25 mouse cellular contexts compared by ENCODE assay signal in the genomic region with DNA sequence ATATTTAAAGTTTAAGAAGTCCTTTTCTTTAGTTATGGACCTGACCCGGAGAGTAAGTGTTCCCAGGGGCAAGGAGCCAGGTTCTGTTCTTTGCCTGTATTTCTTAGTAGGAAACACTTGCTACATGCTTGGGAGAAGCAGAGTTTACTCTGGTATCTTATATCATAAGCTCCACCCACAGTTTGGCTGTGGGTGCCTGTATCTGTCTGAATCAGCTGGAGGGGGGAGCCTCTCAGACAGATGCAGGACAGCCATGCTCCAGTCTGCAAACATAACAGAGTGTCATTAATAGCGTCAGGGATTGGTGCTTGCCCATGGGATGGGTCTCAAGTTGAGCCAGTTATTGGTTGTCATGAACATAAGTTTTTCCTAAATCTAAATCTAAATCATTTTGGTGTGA. TPM values are rescaled to one million over a fixed set of nuclear protein-coding genes. Genes with fewer than 3 reads are reported as not detected.
DNase-seq lines count a peak whose midpoint lies in the region; ATAC-seq and TF ChIP-seq lines count a peak whose summit lies in the region.
"Had no signal": no experiment of that assay in that cellular context is flagged by ENCODE, and none has a peak within 500 bp of the region (broad histone marks: within the 10 kb centered on the region; RNA-seq: fewer than 3 reads in every experiment).

No protein-coding gene starts in this region.

- no peaks in the 10 kb centered on the region for H3K9me3 ChIP-seq in liver, embryonic 14.5 days (ENCODE audit: control insufficient read depth, low read length)
- H3K9me3 ChIP-seq: embryonic facial prominence, embryonic 13.5 days; forebrain, embryonic 12.5 days; kidney, embryonic 15.5 days; midbrain, embryonic 12.5 days; neural tube, embryonic 12.5 days had no signal

- H3K4me3 ChIP-seq in liver, embryonic 14.5 days (ENCODE audit: insufficient read depth in 1 of 2, low read depth in 2 of 2, low read length in 2 of 2): no peak overlapping the region
- H3K4me3 ChIP-seq: embryonic facial prominence, embryonic 13.5 days; erythroblast, embryonic 14.5 days; forebrain, embryonic 12.5 days; kidney, embryonic 15.5 days; left cerebral cortex, adult 2 months; midbrain, embryonic 12.5 days; myocyte; neural tube, embryonic 12.5 days had no signal

- no peak for TF ChIP-seq CTCF in liver, embryonic 14.5 days (IDR thresholded peaks at IDR 0.05; ENCODE audit: low read depth)

- no peaks in the 10 kb centered on the region for H3K36me3 ChIP-seq in liver, embryonic 14.5 days (replicated peaks; ENCODE audit: control insufficient read depth, insufficient read depth, low read depth)
- H3K36me3 ChIP-seq: embryonic facial prominence, embryonic 13.5 days; forebrain, embryonic 12.5 days; kidney, embryonic 15.5 days; midbrain, embryonic 12.5 days; neural tube, embryonic 12.5 days had no signal

- H3K4me2 ChIP-seq in liver, embryonic 14.5 days (ENCODE audit: low read depth): no peak overlapping the region
- H3K4me2 ChIP-seq: embryonic facial prominence, embryonic 13.5 days; forebrain, embryonic 12.5 days; kidney, embryonic 15.5 days; lung, embryonic 14.5 days; midbrain, embryonic 12.5 days; neural tube, embryonic 12.5 days had no signal

- 37% methylated on average over 2 of the region's 2 CpGs for WGBS in liver, embryonic 14.5 days (ENCODE audit: insufficient replicate concordance)

- peaks cover 0 to 5% of the 10 kb centered on the region in 2 experiments; a peak in 1 of 4 replicates for H3K4me1 ChIP-seq in liver, embryonic 14.5 days (replicated peaks; ENCODE audit: control insufficient read depth in 2 of 2, insufficient read depth in 2 of 2, low read length in 1 of 2)
- H3K4me1 ChIP-seq: forebrain, embryonic 12.5 days; kidney, embryonic 15.5 days; midbrain, embryonic 12.5 days; neural tube, embryonic 12.5 days had no signal

- ATAC-seq in erythroid progenitor cell, adult 5-6 weeks (replicated peaks; ENCODE audit: low FRiP score, poor library complexity, severe bottlenecking): peak; percentile 82
- peak; percentile 74 for ATAC-seq in liver, embryonic 14.5 days (ENCODE audit: insufficient read depth)
- ATAC-seq in megakaryocyte-erythroid progenitor cell, adult 5-6 weeks (replicated peaks; ENCODE audit: low FRiP score, low TSS enrichment, poor library complexity, severe bottlenecking): peak; percentile 95
- ATAC-seq: hindbrain, embryonic 16.5 days had no signal

- no peak overlapping the region for H3K9ac ChIP-seq in liver, embryonic 14.5 days (replicated peaks)
- H3K9ac ChIP-seq: embryonic facial prominence, embryonic 13.5 days; forebrain, embryonic 12.5 days; kidney, embryonic 15.5 days; lung, embryonic 14.5 days; midbrain, embryonic 12.5 days; neural tube, embryonic 12.5 days had no signal

- peak; percentile 23 for DNase-seq in gastrocnemius, adult 18-20 months (ENCODE audit: low spot score)
- DNase-seq in gastrocnemius, adult 8-10 months (ENCODE audit: low spot score in 2 of 2): no peak
- DNase-seq in liver, embryonic 14.5 days (ENCODE audit: low read depth in 3 of 3, low spot score in 3 of 3): peak in 2 of 3 experiments; percentile 17 to 19
- no peak for DNase-seq in right cerebral cortex, postnatal 4 days
- DNase-seq in left cerebral cortex, adult 9 months (ENCODE audit: low spot score in 2 of 2): no peak
- no peak for DNase-seq in embryo, embryonic 9.5 days (ENCODE audit: extremely low spot score)
- DNase-seq: adrenal gland, adult 8-10 months; cerebellum, adult 18-20 months; cerebellum, postnatal 10 days; heart, postnatal 14 days; kidney, adult 18-20 months; kidney, postnatal 25 days; lung, embryonic 14.5 days had no signal

- no peak for TF ChIP-seq EP300 in liver, embryonic 14.5 days (IDR thresholded peaks at IDR 0.05; ENCODE audit: low read depth)

- H3K27ac ChIP-seq in liver, embryonic 14.5 days: no peak overlapping the region
- H3K27ac ChIP-seq: embryonic facial prominence, embryonic 13.5 days; forebrain, embryonic 12.5 days; kidney, embryonic 15.5 days; left cerebral cortex, adult 2 months; midbrain, embryonic 12.5 days; neural tube, embryonic 12.5 days had no signal

- H3K27me3 ChIP-seq in liver, embryonic 14.5 days (ENCODE audit: control insufficient read depth, insufficient read depth, low read length): no peaks in the 10 kb centered on the region
- H3K27me3 ChIP-seq: CH12.LX; embryonic facial prominence, embryonic 13.5 days; forebrain, embryonic 12.5 days; kidney, embryonic 15.5 days; midbrain, embryonic 12.5 days; neural tube, embryonic 12.5 days had no signal

RNA-seq across cellular contexts. Expression of a gene that starts 42.9 kb away (rescaled TPM):
- 10 to 100 TPM; 36.7 to 38.0 TPM for total RNA-seq in gastrocnemius, adult 18-20 months (2021)
- total RNA-seq in gastrocnemius, adult 8-10 months (2022): 10 to 100 TPM; 29.8 to 45.2 (median 39.3) TPM
- 145 and 168 TPM in 2 replicates for total RNA-seq in erythroid progenitor cell, adult 5-6 weeks (2015; ENCODE audit: low replicate concordance)
- total RNA-seq in erythroid progenitor cell, adult 5-6 weeks (2017; ENCODE audit: low replicate concordance): 165 and 173 TPM in 2 replicates
- polyA plus RNA-seq in liver, embryonic 14.5 days (2012; rRNA removed): 1.2 and 1.9 TPM in 2 replicates
- polyA plus RNA-seq in liver, embryonic 14.5 days (2014; fragmentation: Nextera tagmentation; extraction: Ambion mirVana): 1.2 and 1.5 TPM in 2 replicates
- total RNA-seq in megakaryocyte-erythroid progenitor cell, adult 5-6 weeks (2014; fragmentation: Nextera tagmentation): 42.4 and 61.8 TPM in 2 replicates
- total RNA-seq in megakaryocyte-erythroid progenitor cell, adult 5-6 weeks (2017): 44.0 and 47.5 TPM in 2 replicates

Comparison
In these comparisons a context has a peak if more than half of its experiments do, and no peak if none do; other contexts are left out.
1. DNase-seq: peak in gastrocnemius, adult 18-20 months (single experiment) and liver, embryonic 14.5 days (2 of 3); none in gastrocnemius, adult 8-10 months (0 of 2), right cerebral cortex, postnatal 4 days (single experiment), left cerebral cortex, adult 9 months (0 of 2) and embryo, embryonic 9.5 days (single experiment).
2. Peak in every context shown above with its lines, with median percentiles within 50 percentile points of each other: ATAC-seq.